Mouse (Mus musculus): ENCODE data around the gene Chchd5.

- TF ChIP-seq CTCF (IDR thresholded peaks at IDR 0.05; ENCODE audit: control insufficient read depth, insufficient read depth, insufficient replicate concordance, low read depth, low read length) (no peak), POLR2A (IDR thresholded peaks at IDR 0.05; ENCODE audit: control insufficient read depth, low read depth, low read length) (no peak)
These were observed 3.7 kb downstream of the Chchd5 start for GRCm38 (mm10) chr2:129133006-129133805.
